Mouse (Mus musculus): Measurements from ENCODE around the gene Vmn1r236.

Gene Vmn1r236

DNA sequence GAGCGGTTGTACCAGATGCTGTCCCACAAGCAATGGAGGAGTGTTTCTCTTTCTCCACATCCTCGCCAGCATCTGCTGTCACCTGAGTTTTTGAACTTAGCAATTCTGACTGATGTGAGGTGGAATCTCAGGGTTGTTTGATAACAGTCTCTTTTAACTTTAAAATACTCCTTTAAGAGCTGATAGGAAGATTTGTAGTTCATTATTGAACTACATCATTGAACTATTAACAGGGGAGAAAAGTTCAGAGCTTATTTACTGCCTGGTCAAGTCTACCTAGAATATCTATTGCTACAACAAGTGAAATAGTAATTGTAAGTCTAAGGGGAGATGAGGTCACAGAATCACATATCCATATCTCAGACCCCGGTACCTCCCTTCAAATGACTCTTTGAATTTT lies at the start of gene Vmn1r236:
TSS of gene Vmn1r236 (plus strand) at position 301 of the 400 bp plus-strand sequence.
- DNase-seq (ENCODE audit: low spot score): no peak

DNA sequence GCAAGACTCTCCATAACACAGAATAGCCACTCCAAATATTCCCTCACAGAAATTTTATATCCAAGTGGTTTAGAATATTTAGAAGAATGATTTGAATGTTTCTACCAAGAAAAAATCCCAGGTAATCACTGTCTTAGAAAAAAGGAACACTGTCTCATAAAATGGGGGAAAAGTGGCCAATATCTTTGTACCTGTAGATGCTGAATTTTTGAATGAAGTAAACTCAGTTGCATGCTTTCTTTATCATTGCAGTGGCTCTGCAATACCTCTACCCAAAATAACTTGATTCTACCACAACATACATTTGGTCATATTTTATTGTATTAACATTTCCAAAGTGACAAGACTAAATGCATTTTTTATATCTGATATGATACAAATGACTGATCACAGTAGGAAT lies 26.6 kb upstream of the Vmn1r236 start, which contains the start of gene Vmn1r235:
TSS of gene Vmn1r235 (plus strand) at position 301 of the 400 bp plus-strand sequence.
- DNase-seq (ENCODE audit: low spot score): no peak

DNA sequence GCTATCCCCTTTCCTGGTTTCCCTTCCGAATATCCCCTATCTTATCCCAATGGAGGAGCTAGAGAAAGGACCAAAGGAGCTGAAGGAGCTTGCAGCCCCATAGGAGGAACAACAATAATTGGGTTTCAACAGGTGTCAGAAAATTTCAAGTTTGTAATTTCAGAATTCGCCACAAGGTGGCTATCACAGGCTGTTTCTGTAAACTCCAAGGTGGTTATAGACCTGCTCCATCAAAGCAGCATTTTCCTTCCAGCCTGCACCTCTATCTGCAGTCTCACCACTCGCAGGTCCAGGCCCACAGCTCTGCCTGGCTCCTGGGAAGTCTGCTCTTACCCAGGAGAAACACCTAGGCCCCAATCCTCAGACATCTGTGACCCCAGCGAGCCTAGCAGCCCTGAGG lies 10.6 kb upstream of the Vmn1r236 start:
- DNase-seq (ENCODE audit: low spot score): no peak

DNA sequence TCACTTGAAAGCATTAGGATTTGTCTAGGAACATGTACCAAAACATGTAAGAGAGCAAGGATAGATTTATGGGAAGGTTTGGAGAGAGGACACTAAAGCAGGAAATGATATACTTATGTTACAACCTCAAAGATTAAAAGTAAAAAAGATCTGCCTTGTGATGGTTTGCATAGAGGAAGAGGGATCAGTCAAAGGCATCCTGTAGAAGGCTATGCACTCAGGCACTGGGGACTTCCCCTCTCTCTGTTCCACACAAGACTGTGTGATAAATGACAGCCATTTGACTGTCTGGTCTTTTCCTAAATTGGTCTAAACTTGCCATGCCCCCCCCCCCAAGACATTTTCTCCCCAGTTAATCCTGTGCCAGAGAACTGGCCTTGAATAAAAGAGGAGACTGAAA lies 1.7 kb downstream of the Vmn1r236 start:
- DNase-seq (ENCODE audit: low spot score): no peak

DNA sequence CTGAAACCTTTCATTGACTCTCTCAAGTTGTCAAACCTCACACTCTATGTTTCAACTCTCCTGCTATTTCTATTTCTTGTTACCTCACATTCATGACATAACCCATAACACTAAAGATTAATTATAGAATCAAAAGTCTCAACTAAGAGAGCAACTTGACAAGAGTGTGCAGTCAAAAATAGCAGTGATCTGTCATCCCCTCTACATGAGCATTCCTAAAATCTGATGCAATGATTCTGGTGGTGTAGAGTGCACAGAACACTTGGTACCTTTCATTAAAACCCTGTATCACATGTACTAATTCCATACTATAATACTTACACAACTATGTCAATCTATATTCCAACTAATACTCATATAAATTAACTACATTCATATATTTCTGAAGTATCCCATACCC lies 7.0 kb downstream of the Vmn1r236 start:
- no peak for DNase-seq (ENCODE audit: low spot score)

DNA sequence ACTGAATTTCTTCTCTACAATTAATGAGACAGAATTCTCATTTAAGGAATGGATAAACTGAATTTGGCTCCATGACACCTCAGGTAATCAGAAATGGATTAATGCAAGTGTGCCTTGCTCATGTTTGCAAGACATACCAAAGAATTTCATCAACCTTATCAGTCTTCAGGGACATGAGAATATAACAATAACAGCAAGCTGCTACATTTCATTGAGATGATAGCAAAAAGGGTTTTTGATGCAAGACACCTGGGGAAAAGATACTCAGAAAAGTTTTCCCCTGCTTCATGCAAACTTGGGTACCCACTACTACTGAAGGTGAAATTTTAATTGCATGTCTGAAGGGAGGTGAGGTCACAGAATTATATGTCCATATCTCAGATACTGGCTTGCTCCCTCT lies 28.8 kb downstream of the Vmn1r236 start, which contains the start of gene Vmn1r237:
TSS of gene Vmn1r237 (plus strand) at position 301 of the 400 bp plus-strand sequence.
- no peak for DNase-seq (ENCODE audit: low spot score)

All from ovary, postnatal 10 days (tissue).